Mouse (Mus musculus): ENCODE measurements around the gene Ylpm1. TPM values are rescaled to one million over a fixed set of nuclear protein-coding genes. Genes with fewer than 3 reads are reported as not detected.

The Ylpm1 gene
- 44.8 and 45.3 TPM in 2 replicates for polyA plus RNA-seq (2014; fragmentation: Nextera tagmentation; extraction: Ambion mirVana)

DNA sequence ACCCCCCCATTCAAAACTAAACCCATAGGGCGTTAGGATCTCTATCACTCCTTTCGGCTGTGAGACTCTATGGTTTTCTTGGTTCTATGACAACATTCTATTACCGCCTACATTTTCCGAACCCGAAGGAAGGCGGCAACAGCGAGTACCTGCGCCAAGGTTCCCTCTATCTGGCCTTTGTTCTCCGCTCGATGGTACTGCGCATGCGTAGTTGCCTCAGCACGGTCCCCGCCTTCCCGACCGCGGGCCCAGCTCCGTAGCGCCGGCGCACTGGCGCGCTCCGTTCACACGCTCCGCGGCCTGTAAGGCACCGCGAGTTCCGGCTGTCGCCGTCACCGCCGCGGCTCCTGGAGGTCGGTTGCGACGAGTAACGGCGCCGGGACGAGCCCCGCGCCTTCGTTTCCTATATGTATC is at the start of gene Ylpm1:
TSS of gene Ylpm1 (plus strand) at position 239 of the 414 bp plus-strand sequence.
- Histone ChIP-seq H3K9me3 (replicated peaks; ENCODE audit: control insufficient read depth, low read length) (no peaks in the 10 kb centered on the region), H3K9ac (replicated peaks; ENCODE audit: low read length) (peak within 1 kb of the TSS; percentile 96), H3K4me3 (ENCODE audit: low read depth, low read length) (peak within 1 kb of the TSS; percentile 97), H3K27me3 (ENCODE audit: control insufficient read depth, insufficient read depth, low read length) (no peaks in the 10 kb centered on the region), H3K4me1 (ENCODE audit: control insufficient read depth, insufficient read depth, low read length) (peaks cover 3% of the 10 kb centered on the region; the same call in 1 of the 2 replicates), H3K4me2 (ENCODE audit: low read depth, low read length) (peak within 1 kb of the TSS; percentile 96), H3K36me3 (replicated peaks; ENCODE audit: control insufficient read depth, insufficient read depth, low read depth, low read length) (no peaks in the 10 kb centered on the region), H3K27ac (replicated peaks; ENCODE audit: low read depth, low read length) (0 out of 2 replicates have a peak within 1 kb of the TSS, but pooled peaks have one; percentile 9)
- DNase-seq (ENCODE audit: low spot score) = peak; percentile 99
- WGBS = under 1% methylated on average over 44 of the region's 45 CpGs
- ATAC-seq (replicated peaks; ENCODE audit: insufficient number of reproducible peaks, low FRiP score, low TSS enrichment, low read depth) = peak; percentile 98

DNA sequence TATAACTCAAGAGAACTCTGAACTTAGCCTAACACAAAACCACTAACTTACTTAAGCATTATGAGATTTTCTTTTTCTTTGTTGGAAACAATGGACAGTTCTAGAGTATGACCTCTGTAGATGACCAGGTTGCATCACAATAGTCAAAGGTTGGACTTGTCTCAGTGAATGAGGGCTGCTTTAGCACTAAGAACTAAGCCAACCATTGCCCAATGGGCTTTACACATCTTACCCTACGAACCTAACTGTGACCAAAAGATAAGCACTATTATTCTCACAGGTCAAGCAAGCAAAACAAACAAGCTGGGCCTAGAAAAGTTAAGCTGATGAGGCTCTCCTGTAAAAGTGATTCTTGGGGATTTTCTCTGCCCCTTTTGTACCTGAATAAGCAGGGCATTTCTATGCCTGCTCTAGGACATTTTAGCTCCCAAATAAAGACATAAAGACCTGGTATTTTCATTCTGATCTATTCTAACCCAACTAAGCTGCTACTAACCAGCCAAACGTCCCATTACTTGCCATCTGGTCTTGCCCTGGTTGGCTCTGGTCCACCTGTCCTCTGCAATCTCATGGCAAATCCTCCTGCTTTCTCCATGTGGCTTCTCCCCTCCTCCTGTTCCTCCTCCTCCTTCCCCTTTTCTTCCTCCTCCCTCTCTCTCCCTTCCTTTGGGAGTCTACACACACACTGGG is 48.1 kb upstream of the Ylpm1 start:
- ATAC-seq (replicated peaks; ENCODE audit: insufficient number of reproducible peaks, low FRiP score, low TSS enrichment, low read depth) = no peak
- no peaks in the 10 kb centered on the region for H3K27me3 ChIP-seq (ENCODE audit: control insufficient read depth, insufficient read depth, low read length)
- no peak overlapping the region for H3K4me2 ChIP-seq (ENCODE audit: low read depth, low read length)
- H3K36me3 ChIP-seq (replicated peaks; ENCODE audit: control insufficient read depth, insufficient read depth, low read depth, low read length) = no peaks in the 10 kb centered on the region
- H3K9ac ChIP-seq (replicated peaks; ENCODE audit: low read length) = no peak overlapping the region
- H3K27ac ChIP-seq (replicated peaks; ENCODE audit: low read depth, low read length) = no peak overlapping the region
- WGBS = 88% methylated on average over 2 of the region's 2 CpGs
- H3K4me3 ChIP-seq (ENCODE audit: low read depth, low read length) = no peak overlapping the region
- no peak for DNase-seq (ENCODE audit: low spot score)
- H3K9me3 ChIP-seq (replicated peaks; ENCODE audit: control insufficient read depth, low read length) = no peaks in the 10 kb centered on the region
- no peaks in the 10 kb centered on the region for H3K4me1 ChIP-seq (ENCODE audit: control insufficient read depth, insufficient read depth, low read length)

DNA sequence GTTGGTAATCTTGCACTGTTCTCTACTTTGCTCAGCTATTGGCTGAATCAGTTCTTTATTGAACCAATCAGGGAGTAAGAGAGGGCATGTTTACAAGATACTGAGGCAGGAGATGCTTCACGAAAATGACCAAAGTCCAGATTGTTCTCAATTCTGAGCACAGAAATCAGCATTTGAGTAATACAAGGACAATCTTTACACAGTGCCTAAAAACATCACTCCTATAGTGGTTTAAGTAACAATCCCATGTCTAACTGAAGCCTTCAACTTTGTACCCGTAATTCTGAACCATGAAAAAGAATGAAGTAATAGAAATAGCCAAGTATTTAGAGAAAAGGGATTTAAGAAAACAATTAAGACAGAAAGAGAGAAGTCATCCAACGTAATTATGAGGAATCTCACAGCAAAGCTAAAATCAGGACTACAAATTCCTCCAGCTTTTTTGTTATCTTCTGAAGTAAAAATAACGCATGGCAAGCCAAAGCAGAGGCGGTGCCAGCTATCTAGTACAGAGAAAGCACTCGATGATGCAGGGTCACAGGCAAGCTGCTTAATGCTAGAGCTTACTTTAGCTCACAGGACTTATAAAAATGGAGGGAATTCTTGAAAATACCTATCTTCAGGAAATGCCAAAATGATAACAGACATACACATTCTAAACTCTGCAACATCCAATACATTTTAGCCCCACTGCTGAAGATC is 47.4 kb upstream of the Ylpm1 start:
- Histone ChIP-seq H3K4me3 (ENCODE audit: low read depth, low read length) (no peak overlapping the region), H3K9me3 (replicated peaks; ENCODE audit: control insufficient read depth, low read length) (no peaks in the 10 kb centered on the region), H3K27ac (replicated peaks; ENCODE audit: low read depth, low read length) (no peak overlapping the region), H3K27me3 (ENCODE audit: control insufficient read depth, insufficient read depth, low read length) (no peaks in the 10 kb centered on the region), H3K36me3 (replicated peaks; ENCODE audit: control insufficient read depth, insufficient read depth, low read depth, low read length) (no peaks in the 10 kb centered on the region), H3K4me2 (ENCODE audit: low read depth, low read length) (no peak overlapping the region), H3K9ac (replicated peaks; ENCODE audit: low read length) (no peak overlapping the region), H3K4me1 (ENCODE audit: control insufficient read depth, insufficient read depth, low read length) (no peaks in the 10 kb centered on the region)
- DNase-seq (ENCODE audit: low spot score) = no peak
- 92% methylated on average over 6 of the region's 6 CpGs for WGBS
- ATAC-seq (replicated peaks; ENCODE audit: insufficient number of reproducible peaks, low FRiP score, low TSS enrichment, low read depth) = no peak

DNA sequence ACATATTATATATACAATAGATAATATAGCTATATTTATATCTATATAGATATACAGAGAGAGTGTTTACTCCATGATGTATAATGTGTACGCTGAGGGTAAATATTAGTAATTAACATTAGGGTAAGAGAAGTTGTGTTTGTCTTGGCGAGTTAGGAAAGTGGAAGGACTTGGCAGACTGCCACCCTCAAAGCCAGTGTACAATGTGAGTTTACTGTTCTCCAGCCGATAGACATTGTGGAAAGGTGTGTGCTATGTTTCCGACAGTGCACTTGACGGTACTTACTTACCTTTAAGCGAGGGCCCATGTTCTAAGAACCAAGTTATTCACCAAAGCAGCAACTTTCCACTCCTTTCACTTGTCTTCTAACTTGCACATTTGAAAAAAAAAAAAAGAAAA is 45.4 kb upstream of the Ylpm1 start:
- Histone ChIP-seq H3K9ac (replicated peaks; ENCODE audit: low read length) (no peak overlapping the region), H3K4me3 (ENCODE audit: low read depth, low read length) (no peak overlapping the region)

DNA sequence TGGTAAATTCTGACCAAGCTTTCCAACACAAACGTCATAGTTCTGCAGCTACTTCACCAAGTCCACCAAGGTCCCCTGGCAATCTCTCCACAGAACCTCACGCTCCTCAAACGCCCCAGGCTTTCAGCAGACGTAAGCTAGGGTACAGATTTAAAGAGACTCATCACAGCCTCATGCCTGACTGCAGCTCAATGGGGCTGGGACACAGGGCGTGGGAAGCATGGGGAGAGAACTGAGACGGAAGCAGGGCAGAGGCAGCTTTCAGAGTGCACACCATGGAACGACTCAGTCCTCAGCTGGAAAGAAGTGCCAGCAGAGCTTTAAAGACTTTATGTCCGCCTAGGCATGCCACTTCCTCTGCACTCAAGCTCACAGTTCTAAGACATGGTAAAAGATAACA is 44.6 kb upstream of the Ylpm1 start:
- no peaks in the 10 kb centered on the region for H3K27me3 ChIP-seq (ENCODE audit: control insufficient read depth, insufficient read depth, low read length)
- DNase-seq (ENCODE audit: low spot score) (no peak), ATAC-seq (replicated peaks; ENCODE audit: insufficient number of reproducible peaks, low FRiP score, low TSS enrichment, low read depth) (no peak)
- no peak overlapping the region for H3K27ac ChIP-seq (replicated peaks; ENCODE audit: low read depth, low read length)
- no peaks in the 10 kb centered on the region for H3K36me3 ChIP-seq (replicated peaks; ENCODE audit: control insufficient read depth, insufficient read depth, low read depth, low read length)
- no peak overlapping the region for H3K4me2 ChIP-seq (ENCODE audit: low read depth, low read length)
- no peak overlapping the region for H3K9ac ChIP-seq (replicated peaks; ENCODE audit: low read length)
- no peaks in the 10 kb centered on the region for H3K9me3 ChIP-seq (replicated peaks; ENCODE audit: control insufficient read depth, low read length)
- 76% methylated on average over 8 of the region's 8 CpGs for WGBS
- no peaks in the 10 kb centered on the region for H3K4me1 ChIP-seq (ENCODE audit: control insufficient read depth, insufficient read depth, low read length)
- H3K4me3 ChIP-seq (ENCODE audit: low read depth, low read length) = no peak overlapping the region

More for the DNA sequence above, 45.4 kb upstream of the Ylpm1 start:
- no peaks in the 10 kb centered on the region for H3K36me3 ChIP-seq (replicated peaks; ENCODE audit: control insufficient read depth, insufficient read depth, low read depth, low read length)
- ATAC-seq (replicated peaks; ENCODE audit: insufficient number of reproducible peaks, low FRiP score, low TSS enrichment, low read depth) (no peak), DNase-seq (ENCODE audit: low spot score) (no peak)
- 92% methylated on average over 6 of the region's 6 CpGs for WGBS
- H3K27ac ChIP-seq (replicated peaks; ENCODE audit: low read depth, low read length) = no peak overlapping the region
- no peaks in the 10 kb centered on the region for H3K9me3 ChIP-seq (replicated peaks; ENCODE audit: control insufficient read depth, low read length)
- H3K4me2 ChIP-seq (ENCODE audit: low read depth, low read length) = no peak overlapping the region
- no peaks in the 10 kb centered on the region for H3K27me3 ChIP-seq (ENCODE audit: control insufficient read depth, insufficient read depth, low read length)
- H3K4me1 ChIP-seq (ENCODE audit: control insufficient read depth, insufficient read depth, low read length) = no peaks in the 10 kb centered on the region

DNA sequence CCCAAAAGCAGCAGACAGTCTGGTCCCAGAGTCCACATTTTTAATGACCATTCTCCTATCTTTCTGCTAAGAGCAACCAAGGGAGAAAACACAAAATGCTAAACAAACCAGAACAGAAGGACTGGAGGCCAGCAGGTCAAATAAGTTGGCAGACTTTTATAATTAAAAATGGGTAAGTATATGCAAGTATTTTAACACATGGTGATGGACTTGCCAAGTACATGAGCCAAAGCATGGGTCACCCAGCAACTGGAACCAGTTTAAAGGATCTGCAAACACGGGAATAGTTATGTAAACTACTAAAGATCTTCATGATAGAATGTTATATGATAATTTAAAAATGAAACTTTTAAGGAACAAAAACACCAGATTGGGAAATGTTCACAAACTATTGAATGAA is 43.8 kb upstream of the Ylpm1 start:
- DNase-seq (ENCODE audit: low spot score) (no peak), ATAC-seq (replicated peaks; ENCODE audit: insufficient number of reproducible peaks, low FRiP score, low TSS enrichment, low read depth) (no peak)
- H3K9me3 ChIP-seq (replicated peaks; ENCODE audit: control insufficient read depth, low read length) = no peaks in the 10 kb centered on the region
- WGBS = 73% methylated on average over 1 of the region's 1 CpGs
- H3K27ac ChIP-seq (replicated peaks; ENCODE audit: low read depth, low read length) = no peak overlapping the region
- no peaks in the 10 kb centered on the region for H3K36me3 ChIP-seq (replicated peaks; ENCODE audit: control insufficient read depth, insufficient read depth, low read depth, low read length)
- H3K4me1 ChIP-seq (ENCODE audit: control insufficient read depth, insufficient read depth, low read length) = no peaks in the 10 kb centered on the region
- H3K4me3 ChIP-seq (ENCODE audit: low read depth, low read length) = no peak overlapping the region
- no peak overlapping the region for H3K9ac ChIP-seq (replicated peaks; ENCODE audit: low read length)
- no peak overlapping the region for H3K4me2 ChIP-seq (ENCODE audit: low read depth, low read length)
- H3K27me3 ChIP-seq (ENCODE audit: control insufficient read depth, insufficient read depth, low read length) = no peaks in the 10 kb centered on the region

DNA sequence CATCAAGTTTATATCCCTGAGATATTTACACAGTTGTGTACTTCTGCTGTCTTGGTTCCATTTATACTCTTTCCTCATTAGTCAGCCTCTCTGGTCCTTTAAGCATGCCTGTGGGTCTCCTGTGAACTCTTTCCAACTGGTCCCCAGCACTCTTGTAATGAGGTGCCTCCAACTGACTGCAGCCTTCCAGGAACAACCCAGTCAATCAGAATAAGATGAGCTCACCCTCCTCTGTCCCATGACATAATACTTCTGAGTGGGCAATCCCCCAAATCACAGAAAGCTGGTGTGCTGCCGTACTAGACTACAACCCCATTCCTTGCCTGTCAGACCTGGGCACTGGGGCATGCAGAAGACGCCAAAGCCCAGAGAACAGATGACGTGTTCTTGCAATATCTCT is 39.8 kb upstream of the Ylpm1 start:
- WGBS = 87% methylated on average over 3 of the region's 3 CpGs
- H3K9ac ChIP-seq (replicated peaks; ENCODE audit: low read length) = no peak overlapping the region
- H3K27ac ChIP-seq (replicated peaks; ENCODE audit: low read depth, low read length) = no peak overlapping the region
- no peak overlapping the region for H3K4me2 ChIP-seq (ENCODE audit: low read depth, low read length)
- no peak overlapping the region for H3K4me3 ChIP-seq (ENCODE audit: low read depth, low read length)
- no peaks in the 10 kb centered on the region for H3K9me3 ChIP-seq (replicated peaks; ENCODE audit: control insufficient read depth, low read length)
- no peak for ATAC-seq (replicated peaks; ENCODE audit: insufficient number of reproducible peaks, low FRiP score, low TSS enrichment, low read depth)
- H3K36me3 ChIP-seq (replicated peaks; ENCODE audit: control insufficient read depth, insufficient read depth, low read depth, low read length) = no peaks in the 10 kb centered on the region
- no peaks in the 10 kb centered on the region for H3K27me3 ChIP-seq (ENCODE audit: control insufficient read depth, insufficient read depth, low read length)
- no peaks in the 10 kb centered on the region for H3K4me1 ChIP-seq (ENCODE audit: control insufficient read depth, insufficient read depth, low read length)
- DNase-seq (ENCODE audit: low spot score) = no peak

DNA sequence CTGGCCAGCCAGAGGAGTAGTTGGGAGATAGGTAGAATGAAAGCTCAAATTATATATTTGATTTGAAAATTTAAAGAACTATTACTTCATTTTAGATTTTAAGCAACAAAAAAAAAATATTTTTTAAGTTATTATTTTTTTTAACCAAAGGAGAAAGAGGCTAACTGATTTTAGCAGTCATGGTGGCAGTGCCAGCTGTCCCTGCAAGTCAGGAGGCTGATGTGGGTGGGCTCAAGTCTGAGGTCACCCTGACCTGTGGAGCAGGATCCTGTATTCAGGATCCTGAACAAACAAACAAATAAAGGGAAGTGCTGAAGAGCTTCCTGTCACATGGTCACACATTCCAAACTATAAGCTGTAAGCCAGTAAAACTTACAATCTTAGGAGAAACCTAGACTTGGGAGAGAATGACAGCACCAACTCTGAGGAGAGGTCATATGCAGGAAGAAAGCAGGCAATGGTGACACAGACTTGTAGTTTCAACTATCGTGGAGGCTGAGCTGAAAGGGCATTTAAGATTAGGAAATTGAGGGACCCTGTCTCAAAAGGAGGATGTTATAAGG is 37.2 kb upstream of the Ylpm1 start:
- Histone ChIP-seq H3K4me3 (ENCODE audit: low read depth, low read length) (no peak overlapping the region), H3K27me3 (ENCODE audit: control insufficient read depth, insufficient read depth, low read length) (no peaks in the 10 kb centered on the region), H3K4me2 (ENCODE audit: low read depth, low read length) (no peak overlapping the region), H3K4me1 (ENCODE audit: control insufficient read depth, insufficient read depth, low read length) (no peaks in the 10 kb centered on the region), H3K27ac (replicated peaks; ENCODE audit: low read depth, low read length) (no peak overlapping the region), H3K9ac (replicated peaks; ENCODE audit: low read length) (no peak overlapping the region), H3K36me3 (replicated peaks; ENCODE audit: control insufficient read depth, insufficient read depth, low read depth, low read length) (no peaks in the 10 kb centered on the region), H3K9me3 (replicated peaks; ENCODE audit: control insufficient read depth, low read length) (no peaks in the 10 kb centered on the region)
- ATAC-seq (replicated peaks; ENCODE audit: insufficient number of reproducible peaks, low FRiP score, low TSS enrichment, low read depth) (no peak), DNase-seq (ENCODE audit: low spot score) (no peak)
- 92% methylated on average over 1 of the region's 1 CpGs for WGBS
